Mouse (Mus musculus): ENCODE data around the gene Arl15.

The Arl15 gene

DNA sequence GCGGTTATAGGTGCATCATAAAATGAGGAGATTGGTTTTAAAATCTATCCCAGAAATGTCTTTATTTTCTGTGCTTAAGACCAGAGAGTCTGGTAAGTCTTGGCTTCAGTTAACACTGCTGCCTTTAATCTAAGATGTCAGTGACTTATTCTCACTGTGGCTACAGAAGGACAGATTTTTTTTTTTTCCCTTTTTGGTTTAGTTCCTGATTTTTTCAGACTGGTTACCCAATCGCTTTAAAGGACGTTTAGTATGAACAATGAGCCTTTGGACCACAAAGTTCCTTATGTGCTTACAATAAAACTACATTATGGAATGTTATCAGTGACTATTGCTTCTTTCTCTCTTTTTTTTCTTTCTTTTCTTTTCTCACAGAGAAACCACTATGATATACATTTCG, 81.4 kb downstream of the Arl15 start:
- no peak for DNase-seq

DNA sequence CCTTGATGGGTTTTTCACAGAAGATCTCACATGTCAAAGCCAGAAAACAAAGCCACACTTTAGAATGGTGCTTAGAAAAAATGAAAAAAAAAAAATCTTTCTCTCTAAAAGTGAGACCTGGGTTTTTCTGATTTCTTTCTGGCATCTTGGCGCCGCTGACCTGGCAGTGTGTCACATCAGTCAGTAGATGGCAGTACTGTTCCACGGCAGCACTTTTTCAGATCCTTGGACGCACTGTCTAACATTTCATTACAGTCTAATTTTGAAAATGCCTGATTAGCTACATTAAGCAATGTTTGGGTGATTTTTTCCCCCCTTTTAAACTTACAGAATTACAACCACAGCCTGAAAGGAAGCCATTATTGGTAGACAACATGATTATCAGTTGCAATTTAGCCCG, 83.1 kb downstream of the Arl15 start:
- no peak for DNase-seq

DNA sequence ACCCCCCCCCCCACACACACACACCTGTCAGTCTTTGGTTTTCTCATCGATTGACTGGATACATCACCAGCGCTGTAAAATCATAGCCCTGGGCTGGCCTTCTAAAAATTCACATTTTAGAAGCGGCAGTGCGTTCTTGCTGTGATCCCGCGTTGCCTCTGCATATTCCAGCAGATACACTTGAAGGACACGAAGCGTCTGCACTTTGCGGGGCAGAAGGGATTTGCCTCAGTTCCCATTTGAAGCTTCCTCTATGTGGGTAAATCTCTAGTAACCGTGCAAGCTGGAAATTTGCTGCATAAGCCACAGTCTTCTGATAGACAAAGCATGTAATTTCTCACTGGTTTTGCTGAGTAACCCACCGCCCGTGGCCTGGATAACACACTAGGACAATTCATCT, 84.3 kb downstream of the Arl15 start:
- no peak for DNase-seq

DNA sequence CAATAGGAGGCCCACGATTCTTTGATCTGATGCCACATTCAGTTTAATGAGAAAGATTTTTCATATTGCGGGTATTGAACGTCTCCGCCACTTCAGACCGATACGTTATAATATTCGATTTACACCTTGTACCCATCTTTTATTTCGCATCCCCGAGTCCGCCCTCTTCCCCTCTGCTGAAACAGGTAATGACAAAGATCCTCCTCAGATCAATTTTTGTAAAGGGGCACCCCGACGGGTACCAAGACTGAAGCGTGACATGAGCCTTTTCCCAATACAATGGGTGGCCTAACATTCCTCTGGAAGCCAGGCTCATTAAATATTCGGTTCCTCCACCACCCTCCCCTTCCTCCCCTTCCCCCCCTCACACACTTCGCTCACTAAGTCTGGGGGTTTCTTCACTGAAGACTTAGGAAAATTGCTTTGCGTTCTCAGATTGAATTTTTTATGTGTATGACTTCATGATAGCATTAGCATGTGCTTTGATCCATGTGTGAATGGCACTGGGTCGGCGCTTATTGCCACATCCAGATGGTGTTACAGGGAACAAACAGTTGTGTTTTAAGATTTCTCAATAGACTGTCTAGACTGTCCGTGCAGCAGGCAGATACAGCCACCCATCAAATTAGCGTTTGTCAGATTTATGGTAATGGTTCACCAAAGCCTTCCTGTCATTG, 85.5 kb downstream of the Arl15 start:
- DNase-seq: no peak

DNA sequence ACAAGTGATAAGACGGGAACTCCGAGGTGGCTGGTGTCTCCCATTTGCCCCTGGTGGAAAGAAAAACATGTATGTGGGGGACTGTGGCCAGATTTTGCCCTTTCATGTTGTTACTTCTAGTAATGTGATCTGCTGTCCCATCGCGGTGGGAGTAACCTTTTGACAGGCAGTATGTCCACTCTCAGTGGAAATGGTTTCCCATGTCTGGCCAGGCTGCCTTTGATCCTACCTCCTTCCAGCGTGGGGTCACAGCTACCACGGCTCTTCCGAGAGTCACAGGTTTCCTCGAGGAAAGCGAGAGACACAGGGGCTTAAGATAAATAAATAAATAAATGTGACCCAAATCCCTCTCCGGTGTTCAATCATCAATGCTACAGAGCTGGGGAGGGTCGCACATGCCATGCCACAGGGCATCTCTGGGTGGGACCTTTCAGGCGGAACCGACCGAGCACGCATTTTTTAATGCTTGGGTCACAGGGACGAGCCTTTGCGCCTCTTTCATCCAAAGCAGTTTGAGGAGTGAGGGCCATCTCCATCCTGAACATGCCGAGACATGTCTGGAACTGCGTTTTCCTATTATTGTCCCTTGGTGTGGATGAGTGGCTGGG, 86.4 kb downstream of the Arl15 start:
- no peak for DNase-seq

DNA sequence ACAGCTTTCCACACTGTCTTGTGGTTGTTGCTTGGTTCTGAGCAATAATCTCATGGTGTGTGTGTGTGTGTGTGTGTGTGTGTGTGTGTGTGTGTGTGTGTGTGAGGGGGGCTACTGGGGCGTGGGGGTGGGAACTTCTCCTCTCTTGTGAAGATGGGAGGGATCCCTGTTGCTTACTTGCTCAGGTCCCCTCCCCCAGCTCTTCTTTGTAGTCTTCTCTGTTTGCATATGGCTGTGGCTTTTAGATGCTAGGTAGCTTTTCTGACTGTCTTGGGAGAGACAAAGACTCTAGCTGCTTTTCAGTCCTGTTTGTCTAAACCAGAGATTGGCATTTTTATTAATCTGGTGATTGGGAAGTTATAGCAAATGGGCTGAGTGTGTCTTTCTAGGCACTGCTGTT, 88.7 kb downstream of the Arl15 start:
- no peak for DNase-seq

DNA sequence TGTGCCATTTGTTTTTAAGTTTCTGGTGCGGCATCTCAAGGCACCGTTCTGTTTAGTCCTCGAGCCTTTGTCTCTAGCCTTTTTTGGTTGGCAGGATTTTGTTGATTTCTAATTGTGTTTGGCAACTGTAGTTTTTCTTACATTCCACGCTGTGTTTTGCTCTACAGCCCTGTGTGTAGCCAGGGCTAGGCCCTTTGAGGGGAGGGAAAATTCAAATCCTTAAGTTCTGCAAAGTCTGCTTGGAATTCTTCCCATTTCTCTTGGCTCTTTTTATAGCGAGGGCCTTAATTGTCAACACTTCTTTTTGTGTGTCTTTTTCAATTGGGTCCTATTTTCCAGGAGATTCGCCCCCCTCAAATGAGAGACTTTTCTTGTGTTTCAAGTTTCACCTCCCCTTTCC, 92.8 kb downstream of the Arl15 start:
- no peak for DNase-seq

DNA sequence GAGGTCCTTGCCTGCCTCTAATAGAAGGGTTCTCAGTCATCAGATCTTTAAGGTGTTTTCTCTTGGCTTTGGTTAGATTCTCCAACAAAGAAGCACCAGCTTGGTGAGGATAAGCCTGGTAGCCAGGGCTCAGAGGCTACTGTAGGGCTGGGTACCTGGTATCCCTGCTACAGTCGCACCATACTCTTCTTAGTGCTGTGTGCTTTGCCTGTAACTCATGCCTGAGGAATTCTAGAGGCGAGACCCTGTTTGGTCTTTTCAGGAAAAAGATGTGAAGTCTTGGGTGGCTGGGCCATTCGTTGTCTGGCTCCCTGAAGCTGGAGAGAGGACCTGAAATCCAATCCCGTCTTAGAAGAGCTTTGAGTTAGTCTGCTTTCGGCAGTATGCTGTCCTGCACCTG, 93.8 kb downstream of the Arl15 start:
- no peak for DNase-seq

DNA sequence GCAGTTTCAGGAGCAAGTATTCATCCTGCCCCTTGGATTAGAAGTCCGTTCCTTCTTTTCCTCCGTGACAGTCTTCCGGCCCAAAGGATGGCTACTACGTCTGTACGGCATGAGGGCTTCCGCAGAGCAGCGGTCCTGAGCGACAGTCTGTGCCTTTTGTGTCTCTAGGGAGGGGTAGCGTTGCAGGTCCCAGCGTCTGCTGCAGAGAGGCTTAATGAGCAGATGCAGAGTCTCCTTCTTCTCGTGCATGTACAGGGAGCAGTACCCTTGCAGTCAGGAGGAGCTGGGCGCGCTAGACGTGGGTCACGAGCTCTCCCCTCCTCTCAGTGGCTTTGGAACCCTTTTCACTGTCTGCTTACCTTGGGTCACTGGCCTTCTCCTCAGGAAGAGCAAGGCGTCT, 94.4 kb downstream of the Arl15 start:
- DNase-seq: no peak

DNA sequence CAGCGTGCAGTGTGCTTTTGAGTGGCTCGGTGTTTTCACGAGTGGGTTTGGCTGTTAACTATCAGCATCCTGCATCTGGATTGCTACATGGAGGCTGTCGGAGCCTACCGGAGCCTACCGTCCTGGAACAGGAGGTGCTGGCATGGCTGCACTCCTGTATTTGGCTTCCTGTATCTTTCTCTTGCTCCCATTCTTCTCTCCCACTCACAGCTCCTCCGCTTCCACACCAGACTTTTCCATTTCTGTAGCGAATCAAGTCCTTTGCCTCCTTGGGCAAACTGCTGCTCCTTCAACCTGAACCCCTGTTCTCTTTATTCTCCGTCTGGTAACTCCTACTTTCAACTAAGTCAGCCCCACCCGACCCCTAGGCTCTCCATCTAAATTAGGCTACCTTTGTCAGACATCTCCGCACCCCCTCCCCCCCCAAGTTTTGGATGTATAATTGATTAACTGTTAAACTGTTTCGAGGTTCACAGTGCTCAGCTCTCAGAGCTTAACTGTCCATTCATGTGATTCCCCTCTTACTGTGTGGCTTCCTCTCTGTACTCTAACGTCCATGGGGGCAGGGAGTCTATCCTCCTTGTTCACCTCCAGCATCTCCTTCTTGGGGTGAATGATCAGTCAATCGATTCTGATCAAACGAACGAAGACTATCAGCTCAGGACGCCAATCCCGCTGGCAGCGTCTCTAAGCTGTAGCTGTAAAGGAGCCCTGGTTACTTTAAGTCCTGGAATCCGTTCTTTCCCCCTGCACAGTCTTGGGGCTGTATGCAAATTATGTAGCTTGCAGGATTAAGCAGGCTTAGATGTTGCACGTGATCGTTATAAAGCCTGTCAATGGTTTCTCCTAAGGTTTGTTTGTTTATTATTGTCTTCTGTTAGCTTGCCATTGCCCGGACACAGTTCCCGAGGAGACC, 95.1 kb downstream of the Arl15 start:
- no peak for DNase-seq

DNA sequence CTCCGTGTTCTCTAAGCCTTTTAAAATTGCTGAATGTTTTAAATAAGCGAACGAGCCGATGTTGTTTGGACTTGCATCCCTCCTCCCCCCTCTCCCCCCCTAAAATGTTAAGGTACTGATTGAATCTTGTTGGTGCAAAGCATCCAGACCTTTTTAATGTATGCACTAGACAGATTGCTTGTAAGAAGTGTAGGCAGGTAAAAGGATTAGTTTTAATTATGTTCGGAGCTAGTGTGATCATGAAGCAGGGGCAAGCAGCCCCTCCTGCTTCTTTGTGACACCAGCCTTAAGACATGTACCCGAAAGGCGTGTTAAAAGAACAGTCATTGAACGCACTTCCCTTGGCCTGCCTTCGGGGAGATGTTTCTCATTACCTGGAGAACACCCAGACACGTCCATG, 102.4 kb downstream of the Arl15 start:
- DNase-seq: no peak

DNA sequence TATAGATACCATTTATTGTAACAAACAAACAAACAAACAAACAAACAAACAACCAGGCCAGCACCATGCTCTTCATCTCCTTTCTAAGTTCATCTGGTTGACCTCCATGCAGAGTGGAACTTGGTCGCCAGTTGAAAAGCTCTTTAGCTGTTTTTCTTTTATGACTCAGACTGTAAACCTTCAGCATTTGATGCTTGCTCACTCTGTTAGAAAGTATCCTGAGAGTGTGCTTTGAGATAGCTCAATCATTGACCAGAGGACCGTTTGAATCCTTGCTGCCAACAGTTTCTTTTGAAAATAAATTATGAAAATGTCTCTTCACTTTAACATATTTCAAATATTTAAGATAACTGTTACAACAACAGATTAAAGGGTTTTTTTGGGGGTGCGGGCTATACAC, 103.2 kb downstream of the Arl15 start:
- DNase-seq: no peak

DNA sequence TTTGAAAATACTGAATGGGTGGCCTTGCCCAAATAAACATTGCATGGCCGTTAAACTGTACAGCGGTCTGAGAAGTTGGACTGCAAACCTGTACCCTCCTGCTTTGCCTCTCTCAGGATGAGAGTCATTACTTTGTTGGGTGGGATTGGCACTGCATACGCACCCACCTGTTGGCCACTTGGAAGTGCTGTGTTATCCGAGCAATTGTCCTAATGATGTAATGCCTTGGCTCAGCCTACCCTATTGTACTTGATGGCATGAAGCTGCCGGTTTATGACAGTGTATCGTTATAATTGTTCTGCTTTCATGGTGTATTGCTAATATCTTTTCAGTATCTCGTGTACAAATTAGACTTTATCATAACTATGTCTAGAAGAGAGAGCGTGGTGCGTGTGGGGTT, 103.6 kb downstream of the Arl15 start:
- no peak for DNase-seq

DNA sequence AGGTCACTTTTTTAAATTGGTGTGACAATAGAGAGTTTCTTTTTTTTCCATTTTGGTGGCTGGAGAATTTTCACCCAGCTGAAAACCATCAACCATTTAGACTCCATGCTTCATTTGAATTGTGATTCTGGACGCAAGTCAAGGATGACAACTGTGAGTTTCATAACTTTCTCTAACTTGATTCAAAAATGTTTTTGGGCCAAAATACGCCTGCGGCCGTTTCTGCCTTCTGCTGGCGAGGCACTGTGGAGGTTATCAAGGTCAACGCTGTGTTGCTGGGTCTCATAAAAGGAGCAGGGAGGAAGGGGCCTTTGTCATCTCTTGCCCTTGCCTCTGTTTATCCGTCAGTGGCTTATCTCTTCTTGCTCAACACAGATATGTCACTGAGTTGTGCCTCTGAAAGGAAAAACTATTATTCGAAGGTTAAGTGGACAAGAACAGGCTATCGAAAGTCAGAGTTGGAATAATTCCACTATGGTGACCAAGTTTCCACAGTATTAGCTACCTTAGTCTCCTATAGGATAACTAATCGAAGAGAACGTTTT, 106.8 kb downstream of the Arl15 start:
- no peak for DNase-seq

DNA sequence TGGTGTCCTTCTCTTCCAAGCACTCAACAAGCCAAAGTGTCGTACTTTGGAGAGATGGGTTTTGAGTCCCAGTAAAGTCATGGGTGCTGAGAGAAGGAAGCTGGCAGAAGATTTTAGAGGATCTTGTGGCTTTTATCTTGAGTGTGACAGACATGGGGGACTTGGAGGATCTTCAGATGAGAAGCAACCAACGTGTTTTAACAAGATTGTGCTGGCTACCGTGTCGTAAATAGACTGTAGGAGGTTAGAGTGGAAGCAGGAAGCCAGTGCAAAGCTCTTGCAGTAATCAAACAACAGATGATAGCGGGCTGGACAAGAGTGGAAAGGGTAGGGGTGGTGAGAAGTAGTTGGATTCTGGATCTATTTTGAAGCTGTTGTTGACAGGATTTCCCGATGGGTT, 109.0 kb downstream of the Arl15 start:
- DNase-seq: no peak

DNA sequence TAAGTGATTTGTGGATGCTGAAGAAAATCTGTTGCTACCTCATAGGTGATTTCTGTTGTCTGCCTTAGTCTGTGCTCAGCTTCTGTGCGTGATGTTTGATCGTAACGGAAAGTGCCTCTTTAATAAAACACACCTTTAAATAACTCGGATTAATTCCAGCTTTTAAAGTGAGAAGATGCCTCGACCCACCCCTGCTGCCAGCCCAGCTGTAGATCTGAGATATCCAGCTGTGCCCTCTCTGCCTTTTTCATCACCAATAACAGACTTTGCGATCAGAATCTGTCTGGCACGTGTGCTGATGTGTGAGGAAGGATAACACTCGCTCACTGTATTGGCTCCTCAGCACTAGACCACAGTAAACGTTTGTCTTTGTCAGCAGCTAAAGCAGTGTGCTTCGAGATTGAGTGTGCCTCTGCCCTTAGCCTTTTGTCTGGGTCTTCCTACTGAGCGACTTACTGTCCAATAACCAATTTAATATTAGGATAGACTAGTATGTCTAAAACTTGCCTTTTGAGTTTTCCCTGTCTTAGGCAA, 117.7 kb downstream of the Arl15 start:
- DNase-seq: no peak

DNA sequence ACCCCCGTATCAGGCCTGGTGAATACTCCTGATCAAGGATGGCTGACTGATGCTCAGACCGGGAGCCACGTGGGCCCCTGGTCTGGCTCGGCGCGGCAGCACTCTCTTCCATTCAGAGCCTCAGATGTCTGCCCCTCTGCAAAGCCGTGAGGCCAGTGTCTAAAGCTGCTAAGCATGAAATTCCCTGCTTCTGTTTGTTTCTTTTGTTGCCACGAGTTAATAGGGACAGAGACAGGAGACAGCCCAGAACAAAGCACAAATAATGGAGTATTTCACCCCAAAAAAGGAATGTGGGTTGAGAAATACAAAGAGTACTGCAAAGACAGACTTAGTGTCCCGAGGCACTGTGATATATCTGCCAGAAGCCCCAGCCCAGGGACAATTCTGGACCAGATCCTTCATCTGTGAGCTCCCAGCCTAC, 120.3 kb downstream of the Arl15 start:
- DNase-seq: no peak

DNA sequence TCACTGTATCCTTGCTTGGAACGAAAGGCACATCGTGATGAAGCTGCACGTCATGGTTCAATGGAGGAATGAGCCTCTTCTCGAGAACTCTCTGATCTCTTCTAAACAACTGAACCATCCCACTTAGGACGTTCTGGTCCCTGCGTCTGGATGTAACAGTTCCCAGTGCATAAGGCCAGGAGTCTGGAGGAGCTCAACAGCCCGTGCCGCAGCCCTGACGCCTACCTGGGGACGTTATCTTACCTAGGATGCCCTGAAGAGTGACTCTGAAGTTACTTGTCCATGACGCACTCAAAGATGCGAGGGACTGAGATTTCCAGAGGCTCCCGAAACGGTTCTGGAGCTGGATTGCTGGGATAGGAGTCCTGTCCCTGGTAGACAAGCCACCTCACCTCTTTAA, 121.4 kb downstream of the Arl15 start:
- no peak for DNase-seq

DNA sequence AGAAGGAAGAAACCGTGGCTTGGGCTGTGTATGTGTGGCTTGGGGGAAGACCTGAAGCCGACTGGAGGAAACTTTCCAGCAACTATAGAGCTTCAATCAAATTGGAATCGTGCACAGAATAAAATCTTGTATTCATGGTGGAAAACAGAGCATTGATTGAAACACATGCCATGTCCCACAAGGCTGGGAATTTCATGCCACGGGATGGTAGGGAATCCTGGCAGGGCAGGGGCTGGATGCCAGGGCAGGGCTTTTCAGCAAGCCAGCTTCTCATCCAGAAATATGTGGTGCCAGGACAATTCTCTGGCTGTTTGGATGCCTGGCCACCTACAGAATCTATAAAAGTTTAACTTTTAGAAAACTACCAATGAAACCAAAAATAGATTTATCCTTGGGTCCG, 122.5 kb downstream of the Arl15 start:
- DNase-seq: no peak

DNA sequence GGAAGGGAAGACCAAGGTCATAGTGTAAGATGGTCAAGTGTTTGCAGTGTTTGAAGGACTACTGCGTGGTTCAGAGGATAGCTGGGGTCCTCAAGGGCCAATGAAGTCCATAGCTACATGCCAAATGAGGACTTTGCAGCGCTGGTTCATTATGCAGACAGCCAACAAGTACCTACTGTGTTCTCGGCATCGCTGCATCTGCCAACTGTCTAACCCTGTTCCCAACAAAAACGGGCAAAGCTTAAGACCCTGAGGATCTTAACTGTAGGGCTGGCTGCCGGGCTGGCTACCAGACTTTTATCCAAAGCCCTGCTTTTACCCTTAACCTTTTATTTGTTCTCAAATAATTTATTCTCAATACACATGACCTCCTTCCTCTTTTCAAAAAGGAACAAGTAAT, 123.1 kb downstream of the Arl15 start:
- no peak for DNase-seq

DNA sequence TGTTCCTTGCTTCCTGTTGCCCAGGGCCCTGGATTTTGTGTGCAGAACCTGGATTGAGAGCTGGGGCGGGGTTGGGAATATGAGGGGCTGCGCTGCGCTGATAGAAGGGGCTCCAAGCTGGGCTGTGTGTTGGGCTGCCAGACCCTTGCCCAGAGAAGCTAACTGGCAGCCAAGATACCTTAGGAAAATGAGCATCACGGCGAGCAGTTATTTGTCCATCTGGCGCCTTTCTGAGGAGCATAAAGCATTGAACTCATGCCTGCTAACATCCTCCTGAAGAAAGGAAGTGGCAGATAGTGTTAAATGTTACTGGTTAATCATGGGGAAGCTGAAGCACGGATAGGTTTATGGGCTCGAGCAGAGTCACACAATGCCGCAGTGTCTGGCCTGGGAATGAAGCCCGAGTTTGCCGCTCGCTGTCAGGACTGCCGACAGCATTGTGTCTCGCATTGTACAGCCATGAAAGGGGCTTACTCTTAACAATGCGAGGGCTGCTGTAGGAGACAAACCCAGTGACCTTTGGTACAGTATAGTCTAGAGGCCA, 123.6 kb downstream of the Arl15 start:
- DNase-seq: no peak

DNA sequence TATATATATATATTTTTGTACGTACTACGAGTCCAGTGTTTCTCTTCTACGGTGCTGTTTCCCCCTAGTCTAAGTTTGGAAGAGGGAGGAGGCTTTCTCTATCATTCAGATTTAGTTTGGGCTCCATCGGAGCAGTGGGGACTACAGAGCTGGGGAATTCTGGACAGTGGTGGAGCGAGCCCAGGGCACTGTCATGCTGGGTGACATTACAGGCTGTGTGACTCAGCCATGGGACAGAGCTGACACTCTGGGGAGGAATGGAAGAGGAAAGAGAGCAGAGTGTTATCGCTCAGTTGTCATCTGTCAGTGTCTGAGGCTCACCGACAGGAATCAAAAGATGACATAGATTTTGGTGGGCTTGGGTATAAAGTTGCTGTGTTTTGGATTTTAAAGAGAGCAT, 124.4 kb downstream of the Arl15 start:
- no peak for DNase-seq

DNA sequence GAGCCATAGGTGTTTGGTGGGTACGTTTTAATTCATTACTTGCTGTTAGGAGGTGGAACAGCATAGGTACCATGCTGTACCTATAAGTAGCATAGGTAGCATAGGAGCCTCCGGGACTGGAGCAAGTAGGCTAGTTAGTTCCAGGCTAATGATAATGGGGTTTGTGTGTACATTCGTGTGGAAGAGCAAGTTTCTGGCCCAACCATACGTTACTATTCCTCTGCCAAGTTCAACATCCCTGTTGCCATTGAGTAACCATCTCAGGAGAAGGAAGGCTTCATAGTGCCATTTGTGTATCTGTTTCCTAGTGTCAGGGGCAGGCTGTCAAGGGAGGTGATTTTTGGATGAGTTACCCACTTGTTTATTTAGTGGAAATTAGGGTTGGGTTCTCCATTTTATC, 141.4 kb downstream of the Arl15 start:
- no peak for DNase-seq
